In the genomic region with DNA sequence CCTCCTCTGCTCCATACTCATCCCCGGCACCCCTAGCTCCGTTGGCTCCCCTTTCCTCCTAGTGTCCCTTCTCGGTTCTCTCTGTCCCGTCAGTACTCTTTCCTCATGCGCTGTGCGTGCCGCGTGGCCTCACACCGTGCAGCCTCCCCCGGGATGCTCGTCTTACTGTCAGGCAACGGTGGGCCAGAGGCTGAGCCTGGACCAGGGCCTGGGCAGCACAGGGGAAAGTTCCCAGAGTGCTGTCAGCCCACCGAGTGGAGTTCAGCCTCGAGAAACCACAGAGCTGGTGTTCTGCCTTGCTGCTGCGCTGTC, we compare ENCODE assay signal across 8 mouse cellular contexts. TPM values are rescaled to one million over a fixed set of nuclear protein-coding genes. Genes with fewer than 3 reads are reported as not detected.
A peak's percentile ranks its signal among the peaks of the same experiment; 100 is the strongest.
DNase-seq lines count a peak whose midpoint lies in the region; ATAC-seq and TF ChIP-seq lines count a peak whose summit lies in the region.

No protein-coding gene starts in this region.

- intact Hi-C loops in gastrocnemius, adult 2 months (cut with DNase I) = no loop called here

- peak overlapping the region; percentile 86 for H3K4me2 ChIP-seq in limb, embryonic 14.5 days (replicated peaks; ENCODE audit: low read depth, low read length, severe bottlenecking)
- peak overlapping the region; percentile 99 for H3K4me2 ChIP-seq in neural tube, embryonic 12.5 days (replicated peaks)

- H3K4me3 ChIP-seq in layer of hippocampus, adult 2 months = peak overlapping the region; percentile 93
- H3K4me3 ChIP-seq in bone marrow macrophage, adult 2 months (ENCODE audit: insufficient read depth, low read length) = peak overlapping the region; percentile 85
- H3K4me3 ChIP-seq in gastrocnemius, adult 2 months = peak overlapping the region; percentile 83
- H3K4me3 ChIP-seq in limb, embryonic 14.5 days (replicated peaks; ENCODE audit: low read length) = peak overlapping the region; percentile 89
- H3K4me3 ChIP-seq in neural tube, embryonic 12.5 days = peak overlapping the region; percentile 80

- H3K27me3 ChIP-seq in limb, embryonic 14.5 days (ENCODE audit: control insufficient read depth, insufficient read depth, low read length) = no peaks in the 10 kb centered on the region
- no peaks in the 10 kb centered on the region for H3K27me3 ChIP-seq in neural tube, embryonic 12.5 days (replicated peaks)

- peaks cover 14% of the 10 kb centered on the region for H3K4me1 ChIP-seq in bone marrow macrophage, adult 2 months (ENCODE audit: control insufficient read depth, insufficient read depth, low read length)
- H3K4me1 ChIP-seq in limb, embryonic 14.5 days (ENCODE audit: control insufficient read depth, insufficient read depth, low read length) = peaks cover 16% of the 10 kb centered on the region
- H3K4me1 ChIP-seq in neural tube, embryonic 12.5 days = peaks cover 20% of the 10 kb centered on the region

- H3K9ac ChIP-seq in limb, embryonic 14.5 days (ENCODE audit: low read depth, low read length, severe bottlenecking) = peak overlapping the region; percentile 70
- H3K9ac ChIP-seq in neural tube, embryonic 12.5 days = peak overlapping the region; percentile 84

- peak overlapping the region; percentile 95 for H3K27ac ChIP-seq in layer of hippocampus, adult 2 months
- no peak overlapping the region for H3K27ac ChIP-seq in bone marrow macrophage, adult 2 months (ENCODE audit: insufficient read depth, low read depth, low read length)
- peak overlapping the region; percentile 96 for H3K27ac ChIP-seq in gastrocnemius, adult 2 months
- peak overlapping the region; percentile 39; the same call in 1 of the 2 replicates for H3K27ac ChIP-seq in limb, embryonic 14.5 days (replicated peaks; ENCODE audit: low read depth, low read length)
- no peak overlapping the region for H3K27ac ChIP-seq in neural tube, embryonic 12.5 days

- TF ChIP-seq POLR2A in bone marrow macrophage, adult 2 months (IDR thresholded peaks at IDR 0.05; ENCODE audit: borderline replicate concordance, low read depth, low read length) = no peak
- no peak for TF ChIP-seq POLR2A in limb, embryonic 14.5 days (IDR thresholded peaks at IDR 0.05; ENCODE audit: borderline replicate concordance, extremely low read depth, insufficient read depth, insufficient read length)

- DNase-seq in layer of hippocampus, adult 2 months (ENCODE audit: low spot score in 2 of 2) = peak in 1 of 2 experiments; percentile 38
- no peak for DNase-seq in layer of hippocampus, adult 11-12 months (ENCODE audit: low spot score)
- DNase-seq in gastrocnemius, adult 2 months = no peak
- DNase-seq in limb, embryonic 14.5 days (ENCODE audit: low spot score) = peak; percentile 3
- no peak for DNase-seq in right cerebral cortex, postnatal 25 days
- DNase-seq in layer of hippocampus, adult 8-10 months (ENCODE audit: low spot score in 2 of 2) = no peak

- peak; percentile 28; the same call in 1 of the 2 replicates for ATAC-seq in limb, embryonic 14.5 days (ENCODE audit: low FRiP score, low read depth)
- ATAC-seq in neural tube, embryonic 12.5 days (ENCODE audit: low FRiP score, low read depth) = peak; percentile 61; the same call in 1 of the 2 replicates

- no peaks in the 10 kb centered on the region for H3K36me3 ChIP-seq in limb, embryonic 14.5 days (ENCODE audit: control insufficient read depth, insufficient read depth, low read length)
- no peaks in the 10 kb centered on the region; the same call in 1 of the 2 replicates for H3K36me3 ChIP-seq in neural tube, embryonic 12.5 days

- no peak for TF ChIP-seq CTCF in layer of hippocampus, adult 2 months (conservative IDR thresholded peaks at IDR 0.05)
- TF ChIP-seq CTCF in bone marrow macrophage, adult 2 months (IDR thresholded peaks at IDR 0.05; ENCODE audit: low read depth, low read length) = no peak
- no peak for TF ChIP-seq CTCF in gastrocnemius, adult 2 months (IDR thresholded peaks at IDR 0.05)

- 1% methylated on average over 15 of the region's 15 CpGs for WGBS in limb, embryonic 14.5 days
- WGBS in neural tube, embryonic 12.5 days = 1% methylated on average over 15 of the region's 15 CpGs

- no peaks in the 10 kb centered on the region for H3K9me3 ChIP-seq in limb, embryonic 14.5 days (ENCODE audit: control insufficient read depth, low read length)
- H3K9me3 ChIP-seq in neural tube, embryonic 12.5 days = no peaks in the 10 kb centered on the region

RNA-seq across cellular contexts. Expression of gene Ippk, which starts 0.5 kb away (rescaled TPM):
- 10 to 100 TPM; 33.1 to 41.0 TPM for total RNA-seq in layer of hippocampus, adult 2 months (2021)
- 3.6 and 3.8 TPM in 2 replicates for polyA plus RNA-seq in bone marrow macrophage, adult 2 months (2012; ENCODE audit: insufficient read depth, insufficient read length, missing spikeins)
- 1 to 10 TPM; 5.6 to 6.3 TPM for total RNA-seq in gastrocnemius, adult 2 months (2021)
- 9.0 and 9.8 TPM in 2 replicates for polyA plus RNA-seq in limb, embryonic 14.5 days (2012; rRNA removed)
- 14.3 and 14.5 TPM in 2 replicates for polyA plus RNA-seq in limb, embryonic 14.5 days (2014; fragmentation: Nextera tagmentation; extraction: Ambion mirVana)
- polyA plus RNA-seq in neural tube, embryonic 12.5 days (2016; fragmentation: Nextera tagmentation; extraction: Ambion mirVana) = 16.3 TPM in 2 replicates
- total RNA-seq in layer of hippocampus, adult 8-10 months (2022) = 10 to 100 TPM; 27.6 to 32.1 (median 30.7) TPM

Comparison
In these comparisons a context has a peak if more than half of its experiments do, and no peak if none do; other contexts are left out.
1. H3K27ac ChIP-seq: peak in layer of hippocampus, adult 2 months (single experiment), gastrocnemius, adult 2 months (single experiment) and limb, embryonic 14.5 days (single experiment); none in bone marrow macrophage, adult 2 months (single experiment) and neural tube, embryonic 12.5 days (single experiment).
2. Peak in every context shown above with its lines, with median percentiles within 50 percentile points of each other: H3K4me3 ChIP-seq.